Mouse (Mus musculus) CH12.LX (cell line): ENCODE results near the gene Rora. TPM values are rescaled to one million over a fixed set of nuclear protein-coding genes. Genes with fewer than 3 reads are reported as not detected.

Experiments used
- DNase-seq: peaks from one replicate; pipeline ENCODE4 v3.0.0-alpha.2; 2013; ENCODE audit errors: extremely low read depth
- H3K27ac ChIP-seq: 2 replicates; pipeline ENCODE4 v1.5.1; 2012; ENCODE audit warnings: low read depth, mild to moderate bottlenecking, control low read depth, moderate library complexity; ENCODE audit not compliant: insufficient read depth
- H3K27me3 ChIP-seq: replicated peaks from 2 replicates; pipeline ENCODE3; 2012; ENCODE audit warnings: inconsistent platforms
- H3K36me3 ChIP-seq, 2 experiments: replicated peaks in 1 of 2; 2 replicates each; pipeline versions ENCODE3 to v1.6.1; 2012; ENCODE audit warnings: inconsistent platforms in 1 of 2, low read length in 1 of 2, mild to moderate bottlenecking in 1 of 2, mixed read lengths in 1 of 2, moderate library complexity in 1 of 2; ENCODE audit not compliant: control insufficient read depth in 1 of 2, insufficient read depth in 1 of 2
- H3K4me1 ChIP-seq, 2 experiments: 2 replicates each; pipeline ENCODE4 v1.6.1; 2012; ENCODE audit warnings: inconsistent platforms in 1 of 2, moderate library complexity in 1 of 2; ENCODE audit not compliant: insufficient read depth in 2 of 2, control insufficient read depth in 1 of 2
- H3K4me2 ChIP-seq: 2 replicates; pipeline ENCODE4 v1.6.1; 2012; ENCODE audit warnings: low read depth, mild to moderate bottlenecking, control low read depth; ENCODE audit not compliant: poor library complexity, insufficient read depth, severe bottlenecking
- H3K4me3 ChIP-seq, 3 experiments: fragments of 150-350 bp in 1 of 3; sonication (generic) in 1 of 3; replicated peaks in 1 of 3; 2 replicates each; pipeline versions ENCODE3 to v1.5.1; 2011 to 2012; ENCODE audit warnings: low read depth in 2 of 3, low read length in 2 of 3, mild to moderate bottlenecking in 2 of 3, moderate library complexity in 2 of 3, control low read depth in 1 of 3, improper control_type of control experiment in 1 of 3, inconsistent platforms in 1 of 3, mixed read lengths in 1 of 3; ENCODE audit not compliant: poor library complexity in 1 of 3
- H3K79me2 ChIP-seq: replicated peaks from 2 replicates; pipeline ENCODE4 v1.6.1; 2012; ENCODE audit warnings: mild to moderate bottlenecking, moderate library complexity; ENCODE audit not compliant: control insufficient read depth, poor library complexity, insufficient read depth, severe bottlenecking; ENCODE audit errors: extremely low read depth
- H3K9ac ChIP-seq: 2 replicates; pipeline ENCODE4 v1.6.1; 2012; ENCODE audit warnings: low read depth, mild to moderate bottlenecking, control low read depth, moderate library complexity; ENCODE audit not compliant: insufficient read depth
- H3K9me3 ChIP-seq: replicated peaks from 2 replicates; pipeline ENCODE3; 2012; ENCODE audit warnings: low read length, inconsistent platforms, mixed read lengths
- BHLHE40 ChIP-seq: IDR thresholded peaks from 2 replicates; pipeline ENCODE4 v1.6.1; 2011; ENCODE audit warnings: mild to moderate bottlenecking, low read depth, low read length, improper control_type of control experiment
- CTCF ChIP-seq, 2 experiments: IDR thresholded peaks in 1 of 2; conservative IDR thresholded peaks in 1 of 2; 2 replicates each; pipeline ENCODE4 v1.5.1; 2011 to 2012; ENCODE audit warnings: low read depth in 2 of 2, low read length in 2 of 2, improper control_type of control experiment in 1 of 2, inconsistent platforms in 1 of 2, mild to moderate bottlenecking in 1 of 2, moderate library complexity in 1 of 2
- E2F4 ChIP-seq: IDR thresholded peaks from 2 replicates; pipeline ENCODE4 v1.6.1; 2011; ENCODE audit warnings: low read depth, low read length, improper control_type of control experiment; ENCODE audit not compliant: insufficient replicate concordance
- ELF1 ChIP-seq: IDR thresholded peaks from 2 replicates; pipeline ENCODE4 v1.6.1; 2014; ENCODE audit warnings: low read depth, mild to moderate bottlenecking, inconsistent platforms, low read length, improper control_type of control experiment
- EP300 ChIP-seq: IDR thresholded peaks from 2 replicates; pipeline ENCODE4 v1.6.1; 2011; ENCODE audit warnings: low read length, improper control_type of control experiment
- GABPA ChIP-seq: IDR thresholded peaks from 2 replicates; pipeline ENCODE4 v1.6.1; 2012; ENCODE audit warnings: low read depth, low read length, improper control_type of control experiment, inconsistent platforms; ENCODE audit not compliant: insufficient replicate concordance
- HCFC1 ChIP-seq: IDR thresholded peaks from 2 replicates; pipeline ENCODE4 v1.6.1; 2012; ENCODE audit warnings: low read depth, mild to moderate bottlenecking, inconsistent platforms, low read length, improper control_type of control experiment
- KAT2A ChIP-seq: IDR thresholded peaks from 2 replicates; pipeline ENCODE4 v1.6.1; 2012; ENCODE audit warnings: low read length, improper control_type of control experiment, inconsistent platforms; ENCODE audit not compliant: insufficient replicate concordance
- MAFK ChIP-seq: IDR thresholded peaks from 2 replicates; pipeline ENCODE4 v1.6.1; 2011; ENCODE audit warnings: low read length, improper control_type of control experiment; ENCODE audit not compliant: insufficient replicate concordance
- MAZ ChIP-seq: IDR thresholded peaks from 2 replicates; pipeline ENCODE4 v1.6.1; 2012; ENCODE audit warnings: low read depth, mild to moderate bottlenecking, inconsistent platforms, low read length, improper control_type of control experiment, moderate library complexity
- MYC ChIP-seq: IDR thresholded peaks from 2 replicates; pipeline ENCODE4 v1.6.1; 2011; ENCODE audit warnings: low read depth, mild to moderate bottlenecking, improper control_type of control experiment, low read length
- NRF1 ChIP-seq: IDR thresholded peaks from 2 replicates; pipeline ENCODE4 v1.6.1; 2014; ENCODE audit warnings: low read depth, mild to moderate bottlenecking, inconsistent platforms, low read length, improper control_type of control experiment, moderate library complexity
- PAX5 ChIP-seq: IDR thresholded peaks from 2 replicates; pipeline ENCODE4 v1.6.1; 2012; ENCODE audit warnings: low read length, inconsistent platforms, mixed read lengths
- POLR2A ChIP-seq: IDR thresholded peaks from 2 replicates; pipeline ENCODE4 v1.6.1; 2011; ENCODE audit warnings: low read depth, mild to moderate bottlenecking, improper control_type of control experiment, low read length
- POLR2AphosphoS2 ChIP-seq: IDR thresholded peaks from 2 replicates; pipeline ENCODE4 v1.6.1; 2011; ENCODE audit warnings: low read depth, low read length, improper control_type of control experiment
- RAD21 ChIP-seq: IDR thresholded peaks from 2 replicates; pipeline ENCODE4 v1.6.1; 2011; ENCODE audit warnings: low read depth, mild to moderate bottlenecking, low read length, improper control_type of control experiment, moderate library complexity
- RCOR1 ChIP-seq: conservative IDR thresholded peaks from 2 replicates; pipeline ENCODE4 v1.6.1; 2012; ENCODE audit warnings: low read depth, mild to moderate bottlenecking, inconsistent platforms, low read length, improper control_type of control experiment
- SIN3A ChIP-seq: IDR thresholded peaks from 2 replicates; pipeline ENCODE4 v1.6.1; 2012; ENCODE audit warnings: low read length, improper control_type of control experiment, inconsistent platforms
- SMC3 ChIP-seq: IDR thresholded peaks from 2 replicates; pipeline ENCODE4 v1.6.1; 2011; ENCODE audit warnings: low read depth, low read length, improper control_type of control experiment
- UBTF ChIP-seq: IDR thresholded peaks from 2 replicates; pipeline ENCODE4 v1.6.1; 2012; ENCODE audit warnings: low read depth, mild to moderate bottlenecking, inconsistent platforms, low read length, improper control_type of control experiment, moderate library complexity
- ZC3H11A ChIP-seq: IDR thresholded peaks from 2 replicates; pipeline ENCODE4 v1.6.1; 2012; ENCODE audit warnings: low read depth, mild to moderate bottlenecking, inconsistent platforms, low read length, improper control_type of control experiment
- ZKSCAN1 ChIP-seq: IDR thresholded peaks from 2 replicates; pipeline ENCODE4 v1.6.1; 2012; ENCODE audit warnings: low read depth, inconsistent platforms, low read length, improper control_type of control experiment, borderline replicate concordance
- ZMIZ1 ChIP-seq: IDR thresholded peaks from 2 replicates; pipeline ENCODE4 v1.6.1; 2012; ENCODE audit warnings: low read depth, mild to moderate bottlenecking, inconsistent platforms, low read length, improper control_type of control experiment
- ZNF384 ChIP-seq: IDR thresholded peaks from 2 replicates; pipeline ENCODE4 v1.6.1; 2012; ENCODE audit warnings: low read depth, low read length, improper control_type of control experiment, inconsistent platforms
- dilution Hi-C: fragments of 300-500 bp; cut with MboI; formaldehyde crosslinking; loops from 2 replicates; pipeline ENCODE4 v1.14.3; 2020; ENCODE audit warnings: low sequenced_read_pairs; ENCODE audit not compliant: extremely low pct_unique_long_range_greater_than_20kb, extremely low pct_ligation_motif_present
- in situ Hi-C: fragments of 300-500 bp; cut with MboI; formaldehyde crosslinking; loops from 3 replicates; pipeline ENCODE4 v1.14.3; 2019; ENCODE audit warnings: low sequenced_read_pairs, low pct_ligation_motif_present, low pct_unique_long_range_greater_than_20kb, mixed read lengths
- polyA plus RNA-seq: library from polyadenylated mRNA; unstranded; fragments of >175 nt; gene quantifications from 2 replicates; pipeline ENCODE4 v1.2.1, GENCODE M21; 2012; ENCODE audit warnings: low read depth; ENCODE audit not compliant: insufficient read length
- total RNA-seq, 2 experiments: library from RNA; depleted of rRNA; stranded (reverse); fragments of 300-350 nt in 1 of 2; fragments of >200 nt in 1 of 2; gene quantifications; 2 replicates each; pipeline ENCODE4 v1.2.3; 2012 to 2014

The Rora gene
- total and polyA plus RNA-seq, 3 experiments: 0.36 to 0.66 (median 0.64) TPM

- dilution Hi-C loops: no loop called here
- DNase-seq: no peak
- in situ Hi-C loops: no loop called here
These were observed 580.9 kb downstream of the Rora start for GRCm38 (mm10) chr9:69234526-69234925.

GRCm38 (mm10) chr9:69237316-69237715 is 583.7 kb downstream of the Rora start:
- in situ Hi-C loops (no loop called here), dilution Hi-C loops (no loop called here)
- Histone ChIP-seq H3K9me3 (no peaks in the 10 kb centered on the region), H3K79me2 (no peaks in the 10 kb centered on the region), H3K9ac (no peak overlapping the region), H3K4me3 (no peak overlapping the region), H3K4me1 (no peaks in the 10 kb centered on the region), H3K36me3 (no peaks in the 10 kb centered on the region), H3K27ac (no peak overlapping the region), H3K27me3 (no peaks in the 10 kb centered on the region), H3K4me2 (no peak overlapping the region)
- DNase-seq: no peak
- TF ChIP-seq BHLHE40 (no peak), POLR2A (no peak), POLR2AphosphoS2 (no peak), ZNF384 (no peak), PAX5 (no peak), ZC3H11A (no peak), MAFK (no peak), HCFC1 (no peak), GABPA (no peak), KAT2A (no peak), UBTF (no peak), ZKSCAN1 (no peak), RAD21 (no peak), MAZ (no peak), SIN3A (no peak), EP300 (no peak), RCOR1 (no peak), ELF1 (no peak)

More at GRCm38 (mm10) chr9:69234526-69234925, 580.9 kb downstream of the Rora start:
- Histone ChIP-seq H3K4me3 (no peak overlapping the region), H3K9me3 (no peaks in the 10 kb centered on the region), H3K79me2 (no peaks in the 10 kb centered on the region), H3K27me3 (no peaks in the 10 kb centered on the region), H3K27ac (no peak overlapping the region), H3K9ac (no peak overlapping the region), H3K4me1 (no peaks in the 10 kb centered on the region), H3K36me3 (no peaks in the 10 kb centered on the region), H3K4me2 (no peak overlapping the region)
- TF ChIP-seq ZMIZ1 (no peak), HCFC1 (no peak), RCOR1 (no peak), NRF1 (no peak), UBTF (no peak), POLR2A (no peak), SMC3 (no peak), E2F4 (no peak), MYC (no peak), BHLHE40 (no peak), ZC3H11A (no peak), CTCF (conservative IDR thresholded peaks at IDR 0.05 in 1 of 2, IDR thresholded peaks at IDR 0.05 in 1 of 2; ENCODE audit: low read depth in 2 of 2, low read length in 2 of 2) (no peak), KAT2A (no peak)
